ENCODE assay signal across 1 mouse cellular context in genomic region chr10:4601612-4602011, GRCm38 (mm10). TPM values are rescaled to one million over a fixed set of nuclear protein-coding genes. Genes with fewer than 3 reads are reported as not detected.
"Had no signal": no experiment of that assay in that cellular context is flagged by ENCODE, and none has a peak within 500 bp of the region (broad histone marks: within the 10 kb centered on the region; RNA-seq: fewer than 3 reads in every experiment).

No protein-coding gene starts in this region.

RNA-seq across cellular contexts. Expression of gene Esr1, which starts 9.8 kb away (rescaled TPM):
- polyA plus RNA-seq: midbrain, embryonic 10.5 days had no signal
